18 mouse cellular contexts compared by ENCODE assay signal in the genomic region with DNA sequence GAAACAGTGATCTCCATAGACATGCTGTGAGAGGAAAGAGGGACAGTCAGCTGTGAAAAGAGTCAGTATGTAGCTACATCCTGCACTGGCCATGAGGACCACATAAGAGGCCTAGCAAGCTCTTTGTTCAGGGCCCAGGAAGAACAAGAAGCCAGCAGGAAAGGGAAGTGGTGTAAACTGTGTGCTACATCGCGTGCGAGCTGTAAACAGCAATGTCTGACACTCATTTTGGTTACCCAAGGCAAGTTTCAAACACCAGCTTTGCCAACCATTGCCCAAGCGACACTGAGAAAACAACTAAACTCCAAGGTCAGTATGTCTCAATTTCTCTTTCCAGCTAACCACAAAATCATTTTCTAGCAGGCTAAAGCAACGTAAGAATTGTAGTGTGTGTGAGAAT. TPM values are rescaled to one million over a fixed set of nuclear protein-coding genes. Genes with fewer than 3 reads are reported as not detected.
DNase-seq lines count a peak whose midpoint lies in the region; ATAC-seq lines count a peak whose summit lies in the region.
"Had no signal": no experiment of that assay in that cellular context is flagged by ENCODE, and none has a peak within 500 bp of the region (broad histone marks: within the 10 kb centered on the region; RNA-seq: fewer than 3 reads in every experiment).

No protein-coding gene starts in this region.

- no peak overlapping the region for H3K27ac ChIP-seq in hindbrain, embryonic 14.5 days
- H3K27ac ChIP-seq: forebrain, embryonic 15.5 days; intestine, embryonic 15.5 days; kidney, embryonic 15.5 days; liver, embryonic 13.5 days; neural tube, embryonic 13.5 days; stomach, postnatal 0 days had no signal

- H3K4me1 ChIP-seq in hindbrain, embryonic 14.5 days (replicated peaks; ENCODE audit: control insufficient read depth, insufficient read depth, low read length), result no peaks in the 10 kb centered on the region
- H3K4me1 ChIP-seq: forebrain, embryonic 15.5 days; intestine, embryonic 15.5 days; kidney, embryonic 15.5 days; liver, embryonic 13.5 days; neural tube, embryonic 13.5 days had no signal

- no peaks in the 10 kb centered on the region for H3K27me3 ChIP-seq in hindbrain, embryonic 14.5 days (ENCODE audit: control insufficient read depth, insufficient read depth, low read length)
- H3K27me3 ChIP-seq: forebrain, embryonic 15.5 days; intestine, embryonic 15.5 days; kidney, embryonic 15.5 days; liver, embryonic 13.5 days; neural tube, embryonic 13.5 days had no signal

- H3K4me3 ChIP-seq in hindbrain, embryonic 14.5 days (replicated peaks; ENCODE audit: low read length), result no peak overlapping the region
- H3K4me3 ChIP-seq: erythroblast, embryonic 14.5 days; forebrain, embryonic 15.5 days; intestine, embryonic 15.5 days; kidney, embryonic 15.5 days; liver, embryonic 13.5 days; neural tube, embryonic 13.5 days had no signal

- H3K36me3 ChIP-seq in hindbrain, embryonic 14.5 days (replicated peaks; ENCODE audit: control insufficient read depth, insufficient read depth), result no peaks in the 10 kb centered on the region
- H3K36me3 ChIP-seq: forebrain, embryonic 15.5 days; intestine, embryonic 15.5 days; kidney, embryonic 15.5 days; liver, embryonic 13.5 days; neural tube, embryonic 13.5 days had no signal

- H3K9ac ChIP-seq in hindbrain, embryonic 14.5 days, result no peak overlapping the region
- H3K9ac ChIP-seq: forebrain, embryonic 15.5 days; intestine, embryonic 15.5 days; kidney, embryonic 15.5 days; liver, embryonic 13.5 days; neural tube, embryonic 13.5 days had no signal

- WGBS in hindbrain, embryonic 14.5 days, result 92% methylated on average over 5 of the region's 5 CpGs

- peak; percentile 25 for DNase-seq in CD4-positive, CD25-positive, alpha-beta regulatory T cell, adult 2 months (ENCODE audit: low read depth, low spot score)
- DNase-seq in T-cell, adult 2 months (ENCODE audit: low spot score), result peak; percentile 75
- DNase-seq in thymus, postnatal 14 days, result peak; percentile 44
- DNase-seq in hindbrain, embryonic 14.5 days (ENCODE audit: low spot score), result no peak
- no peak for DNase-seq in adipocyte (ENCODE audit: low spot score)
- DNase-seq: cerebellum, postnatal 10 days; heart, adult 11 months; heart, postnatal 4 days; liver, embryonic 13.5 days; right cerebral cortex, postnatal 14 days had no signal

- no peaks in the 10 kb centered on the region for H3K9me3 ChIP-seq in hindbrain, embryonic 14.5 days (ENCODE audit: control insufficient read depth, low read length)
- H3K9me3 ChIP-seq: forebrain, embryonic 15.5 days; intestine, embryonic 15.5 days; kidney, embryonic 15.5 days; liver, embryonic 13.5 days; neural tube, embryonic 13.5 days had no signal

- peak; percentile 95 for ATAC-seq in megakaryocyte progenitor cell, adult 5-6 weeks (replicated peaks; ENCODE audit: poor library complexity)
- ATAC-seq in hindbrain, embryonic 14.5 days (ENCODE audit: low FRiP score), result no peak
- no peak for ATAC-seq in erythroblast, adult 5-6 weeks (replicated peaks; ENCODE audit: low FRiP score, poor library complexity, severe bottlenecking)
- ATAC-seq: forebrain, embryonic 15.5 days; intestine, embryonic 15.5 days had no signal

- H3K4me2 ChIP-seq in hindbrain, embryonic 14.5 days (replicated peaks), result no peak overlapping the region
- H3K4me2 ChIP-seq: forebrain, embryonic 15.5 days; intestine, embryonic 15.5 days; kidney, embryonic 15.5 days; liver, embryonic 13.5 days; neural tube, embryonic 13.5 days had no signal

RNA-seq across cellular contexts. Expression of a gene that starts 6.2 kb away (rescaled TPM):
- total RNA-seq in megakaryocyte progenitor cell, adult 5-6 weeks (2015), result 4.8 and 7.8 TPM in 2 replicates
- total RNA-seq in megakaryocyte progenitor cell, adult 5-6 weeks (2017), result 3.0 and 4.4 TPM in 2 replicates
- 0.23 and 0.39 TPM in 2 replicates for polyA plus RNA-seq in hindbrain, embryonic 14.5 days (2014; fragmentation: Nextera tagmentation; extraction: Ambion mirVana)
- 3.3 and 5.9 TPM in 2 replicates for total RNA-seq in erythroblast, adult 5-6 weeks (2015; ENCODE audit: low replicate concordance)
- total RNA-seq in erythroblast, adult 5-6 weeks (2017; ENCODE audit: low replicate concordance), result 2.5 and 4.4 TPM in 2 replicates
- polyA plus RNA-seq: erythroblast, embryonic 14.5 days had no signal

Comparison
In these comparisons a context has a peak if more than half of its experiments do, and no peak if none do; other contexts are left out.
1. DNase-seq: peak in CD4-positive, CD25-positive, alpha-beta regulatory T cell, adult 2 months (single experiment), T-cell, adult 2 months (single experiment) and thymus, postnatal 14 days (single experiment); none in hindbrain, embryonic 14.5 days (single experiment) and adipocyte (single experiment).